Mouse (Mus musculus) heart, postnatal 0 days (tissue): Measurements from ENCODE around the gene Pepd. TPM values are rescaled to one million over a fixed set of nuclear protein-coding genes. Genes with fewer than 3 reads are reported as not detected.

Experiments used
- ATAC-seq: fragments of 200-750 bp; cut with Nextera tagmentation; 2 replicates; pipeline ENCODE4 v1.8.0; 2017; ENCODE audit warnings: low read depth, moderate number of reproducible peaks, moderate library complexity; ENCODE audit not compliant: insufficient read depth
- DNase-seq: peaks from one replicate; pipeline ENCODE4 v3.0.0-alpha.2; 2016; ENCODE audit warnings: low spot score
- H3K27ac ChIP-seq: fragments of 300-500 bp; sonication (generic); 2 replicates; pipeline ENCODE4 v1.5.1; 2014; ENCODE audit warnings: low read depth, mild to moderate bottlenecking
- H3K27me3 ChIP-seq: fragments of 300-500 bp; sonication (generic); 2 replicates; pipeline ENCODE4 v1.6.1; 2014; ENCODE audit warnings: low read length, mixed read lengths; ENCODE audit not compliant: control insufficient read depth, insufficient read depth
- H3K36me3 ChIP-seq: fragments of 300-500 bp; sonication (generic); replicated peaks from 2 replicates; pipeline ENCODE4 v1.6.1; 2014; ENCODE audit warnings: low read length, mixed read lengths; ENCODE audit not compliant: control insufficient read depth, insufficient read depth
- H3K4me1 ChIP-seq: fragments of 300-500 bp; sonication (generic); 2 replicates; pipeline ENCODE4 v1.6.1; 2014; ENCODE audit warnings: antibody characterized with exemption; ENCODE audit not compliant: control insufficient read depth, insufficient read depth
- H3K4me2 ChIP-seq: fragments of 300-500 bp; sonication (generic); 2 replicates; pipeline ENCODE4 v1.6.1; 2014; ENCODE audit warnings: low read depth, mild to moderate bottlenecking, low read length, moderate library complexity
- H3K4me3 ChIP-seq: fragments of 300-500 bp; sonication (generic); 2 replicates; pipeline ENCODE4 v1.5.1; 2014; ENCODE audit warnings: low read depth, low read length
- H3K9ac ChIP-seq: fragments of 300-500 bp; sonication (generic); replicated peaks from 2 replicates; pipeline ENCODE4 v1.6.1; 2014; ENCODE audit warnings: low read depth, low read length, mixed read lengths
- H3K9me3 ChIP-seq: fragments of 300-500 bp; sonication (generic); replicated peaks from 2 replicates; pipeline ENCODE4 v1.6.1; 2016; ENCODE audit warnings: low read length; ENCODE audit not compliant: control insufficient read depth
- CTCF ChIP-seq: IDR thresholded peaks from 2 replicates; pipeline ENCODE4 v1.5.1; 2016; ENCODE audit warnings: antibody characterized with exemption, control low read depth, low read depth
- EP300 ChIP-seq: IDR thresholded peaks from 2 replicates; pipeline ENCODE4 v1.6.1; 2016; ENCODE audit warnings: antibody characterized with exemption, low read depth
- WGBS: fragments of 180-500 bp; shearing (Covaris S2); extraction: QIAGEN DNeasy Blood & Tissue Kit; methylation state at CpG from one replicate; pipeline ENCODE4 v1.1.7; 2014; 5-methylcytosine and 5-hydroxymethylcytosine counted together
- polyA plus RNA-seq: library from polyadenylated mRNA; unstranded; fragments of >200 nt; fragmentation: Nextera tagmentation; extraction: Ambion mirVana; gene quantifications from 2 replicates; pipeline ENCODE4 v1.2.1, GENCODE M21; 2015
- total RNA-seq: library from RNA; depleted of rRNA; stranded (reverse); fragments of >200 nt; gene quantifications from 2 replicates; pipeline ENCODE4 v1.2.3, GENCODE M21; 2014; ENCODE audit warnings: low replicate concordance; rRNA removed

Pepd gene
- total RNA-seq: 29.4 and 43.0 TPM in 2 replicates
- polyA plus RNA-seq: 34.9 and 37.1 TPM in 2 replicates

- TF ChIP-seq CTCF (no peak), EP300 (no peak)
- H3K4me3 ChIP-seq: peak within 1 kb of the TSS; percentile 76
- H3K36me3 ChIP-seq: no peaks in the 10 kb centered on the region
- H3K4me2 ChIP-seq: peak within 1 kb of the TSS; percentile 93
- 0 out of 2 replicates have a peak, but pooled peaks cover 4% of the 10 kb centered on the region for H3K27me3 ChIP-seq
- 7% methylated on average over 44 of the region's 44 CpGs for WGBS
- DNase-seq (peak; percentile 81), ATAC-seq (peak; percentile 96)
- no peaks in the 10 kb centered on the region for H3K9me3 ChIP-seq
- H3K9ac ChIP-seq: peak within 1 kb of the TSS; percentile 74
- peaks cover 6% of the 10 kb centered on the region for H3K4me1 ChIP-seq
- no peak within 1 kb of the TSS for H3K27ac ChIP-seq
Measured at GRCm38 (mm10) chr7:34911919-34912897, at the start of gene Pepd. TSS of gene Pepd (plus strand) at chr7:34912379.

GRCm38 (mm10) chr7:34867289-34867688 lies 44.9 kb upstream of the Pepd start:
- no peak for TF ChIP-seq EP300
- TF ChIP-seq CTCF: no peak
- WGBS: 59% methylated on average over 6 of the region's 6 CpGs
- Histone ChIP-seq H3K27ac (no peak overlapping the region), H3K9me3 (no peaks in the 10 kb centered on the region), H3K9ac (no peak overlapping the region), H3K36me3 (no peaks in the 10 kb centered on the region), H3K4me2 (no peak overlapping the region), H3K27me3 (no peaks in the 10 kb centered on the region), H3K4me1 (no peaks in the 10 kb centered on the region), H3K4me3 (no peak overlapping the region)
- no peak for ATAC-seq
- no peak for DNase-seq

DNA sequence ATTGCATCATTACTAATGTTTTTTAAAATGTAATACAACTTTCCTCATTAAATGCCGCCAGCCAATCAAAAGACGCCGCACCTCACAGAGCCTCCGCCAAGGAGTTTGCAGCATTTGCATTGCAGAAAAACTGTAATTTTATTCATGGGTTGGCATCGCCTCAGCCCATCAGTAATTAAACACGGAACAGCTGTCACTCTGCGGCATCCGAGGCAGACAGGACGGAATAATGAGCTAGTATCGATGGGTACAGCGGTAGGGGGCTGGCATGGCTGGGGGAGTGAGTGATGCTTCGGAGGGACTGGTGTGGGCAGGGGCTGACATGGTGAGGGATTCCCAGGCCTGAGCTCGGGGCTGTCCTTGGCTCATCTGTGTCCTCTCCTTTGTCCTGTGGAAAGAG lies 42.5 kb upstream of the Pepd start:
- Histone ChIP-seq H3K36me3 (no peaks in the 10 kb centered on the region), H3K27ac (no peak overlapping the region), H3K4me1 (no peaks in the 10 kb centered on the region), H3K4me2 (no peak overlapping the region), H3K4me3 (no peak overlapping the region), H3K9ac (no peak overlapping the region), H3K27me3 (no peaks in the 10 kb centered on the region), H3K9me3 (no peaks in the 10 kb centered on the region)
- DNase-seq (no peak), ATAC-seq (no peak)
- TF ChIP-seq EP300: no peak
- TF ChIP-seq CTCF: no peak
- 75% methylated on average over 13 of the region's 13 CpGs for WGBS

DNA sequence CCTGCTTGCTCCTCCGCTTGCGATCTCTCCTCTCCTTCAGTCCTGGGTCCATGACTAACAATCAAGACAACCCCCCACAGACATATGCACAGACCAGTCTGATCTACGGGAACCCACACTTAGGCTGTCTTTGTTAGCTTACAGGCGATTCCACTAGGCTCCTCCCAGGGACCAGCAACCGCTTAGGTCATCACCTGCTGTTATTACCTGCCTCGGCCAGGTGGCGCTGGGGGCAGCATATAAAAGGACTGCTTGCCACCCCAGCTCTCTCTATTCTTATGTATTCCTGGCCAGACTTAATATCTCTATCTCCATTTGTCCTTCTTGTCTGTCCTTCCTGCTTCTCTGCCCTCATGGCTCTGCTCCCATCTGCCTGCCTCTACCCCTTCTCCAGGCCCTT lies 35.4 kb upstream of the Pepd start:
- no peak overlapping the region for H3K4me3 ChIP-seq
- no peaks in the 10 kb centered on the region for H3K36me3 ChIP-seq
- H3K9ac ChIP-seq: no peak overlapping the region
- H3K27ac ChIP-seq: no peak overlapping the region
- ATAC-seq: no peak
- H3K27me3 ChIP-seq: no peaks in the 10 kb centered on the region
- no peaks in the 10 kb centered on the region for H3K4me1 ChIP-seq
- no peaks in the 10 kb centered on the region for H3K9me3 ChIP-seq
- no peak for DNase-seq
- H3K4me2 ChIP-seq: no peak overlapping the region
- 59% methylated on average over 7 of the region's 7 CpGs for WGBS
- TF ChIP-seq EP300: no peak
- no peak for TF ChIP-seq CTCF

GRCm38 (mm10) chr7:34877820-34878219 lies 34.4 kb upstream of the Pepd start:
- no peak overlapping the region for H3K4me3 ChIP-seq
- WGBS: 64% methylated on average over 7 of the region's 7 CpGs
- ATAC-seq: no peak

More at GRCm38 (mm10) chr7:34877820-34878219, 34.4 kb upstream of the Pepd start:
- DNase-seq: no peak
- no peak overlapping the region for H3K27ac ChIP-seq
- TF ChIP-seq EP300 (no peak), CTCF (no peak)
- H3K36me3 ChIP-seq: no peaks in the 10 kb centered on the region
- H3K9ac ChIP-seq: no peak overlapping the region
- H3K9me3 ChIP-seq: no peaks in the 10 kb centered on the region
- no peak overlapping the region for H3K4me2 ChIP-seq
- no peaks in the 10 kb centered on the region for H3K27me3 ChIP-seq
- H3K4me1 ChIP-seq: no peaks in the 10 kb centered on the region
